Mouse (Mus musculus): ENCODE data around the gene Tcirg1. TPM values are rescaled to one million over a fixed set of nuclear protein-coding genes. Genes with fewer than 3 reads are reported as not detected.

The Tcirg1 gene
- total RNA-seq (2021), result 10 to 100 TPM; 22.4 to 23.0 TPM
- long read RNA-seq, experiment 1, transcript Tcirg1-201 (20 exons, 2,688 nt), result major isoform, 7 of 11 reads
- long read RNA-seq, experiment 1, partial matches to known transcripts, result 2 of 11 reads
- long read RNA-seq, experiment 1, other reads (novel, unspliced or antisense), result 2 of 11 reads
- long read RNA-seq, experiment 2, transcript Tcirg1-201 (20 exons, 2,688 nt), result major isoform, 6 of 10 reads
- long read RNA-seq, experiment 2, partial matches to known transcripts, result 3 of 10 reads
- long read RNA-seq, experiment 2, other reads (novel, unspliced or antisense), result 1 of 10 reads

DNA sequence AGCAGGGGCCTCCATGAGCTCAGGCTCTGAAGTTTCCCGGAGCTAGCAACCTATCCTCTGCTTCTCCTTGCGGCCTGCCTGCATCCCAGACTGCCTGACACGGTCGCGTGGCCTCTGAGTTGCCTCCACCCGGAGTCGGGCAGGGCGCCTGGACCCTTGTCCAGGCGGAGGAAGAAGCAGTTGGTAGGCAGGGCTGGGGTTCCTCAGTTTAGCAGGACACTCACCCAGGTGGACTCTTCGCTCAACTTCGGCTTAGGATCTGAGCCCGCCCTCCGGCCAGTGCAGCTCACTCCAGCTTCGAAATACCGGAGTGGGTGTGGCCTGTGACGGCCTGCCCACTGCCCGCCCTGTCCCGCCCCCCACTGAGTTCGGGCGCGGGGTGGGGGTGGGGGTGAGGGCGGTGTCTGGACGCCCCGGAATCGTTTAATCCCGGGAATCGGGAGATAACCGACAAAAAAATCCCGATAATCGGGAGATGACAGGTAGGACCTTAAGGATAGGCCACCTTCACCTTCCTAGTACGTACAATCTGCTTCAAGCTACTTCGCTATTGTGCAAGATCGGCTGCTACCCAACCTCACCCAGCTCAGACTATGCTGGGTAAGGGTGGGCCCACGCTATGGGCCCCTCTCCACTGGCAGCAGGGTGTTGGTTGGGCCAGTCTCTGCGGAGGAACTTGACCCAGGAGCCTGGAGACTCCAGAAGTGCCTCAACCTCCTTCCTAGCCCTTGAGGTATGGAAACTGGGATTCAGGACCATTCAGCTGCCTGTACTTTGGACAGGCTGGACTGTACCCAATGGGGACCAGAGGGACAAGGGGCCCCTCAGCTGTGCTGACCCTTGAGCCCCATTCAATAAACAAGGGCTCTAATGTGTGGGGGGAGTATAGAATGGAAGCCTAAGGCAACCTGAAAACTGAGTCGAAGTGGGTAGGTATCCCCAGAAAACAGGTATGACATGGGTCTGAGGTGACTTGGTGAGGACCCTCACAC, at the start of gene Tcirg1:
Tcirg1 (minus strand) TSS at position 339 of the 992 bp plus-strand sequence.
- peak; percentile 42 to 52 for DNase-seq (ENCODE audit: low spot score in 2 of 2)

DNA sequence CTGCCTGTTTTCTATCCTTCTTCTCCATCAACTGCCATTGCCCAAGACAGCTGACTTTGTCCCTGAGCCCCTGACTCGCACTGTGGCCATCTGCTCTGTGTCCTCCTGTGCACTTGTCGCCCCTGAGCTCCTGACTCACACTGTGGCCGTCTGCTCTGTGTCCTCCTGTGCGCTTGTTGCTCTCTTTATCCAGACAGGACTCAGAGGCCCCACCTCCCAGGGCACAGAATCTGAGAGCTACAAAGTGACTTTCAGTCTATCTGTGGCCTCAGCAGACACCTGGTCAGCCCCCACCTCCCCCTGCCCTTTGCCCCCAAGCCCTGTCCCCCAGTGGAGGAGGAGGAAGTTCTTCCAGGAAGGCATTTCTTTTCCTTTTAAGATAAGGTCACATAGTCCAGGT, 48.9 kb upstream of the Tcirg1 start:
- DNase-seq (ENCODE audit: low spot score in 2 of 2), result no peak

GRCm38 (mm10) chr19:3955033-3955432, 48.1 kb upstream of the Tcirg1 start:
- no peak for DNase-seq (ENCODE audit: low spot score in 2 of 2)

GRCm38 (mm10) chr19:3952099-3952498, 45.2 kb upstream of the Tcirg1 start:
- DNase-seq (ENCODE audit: low spot score in 2 of 2), result no peak

DNA sequence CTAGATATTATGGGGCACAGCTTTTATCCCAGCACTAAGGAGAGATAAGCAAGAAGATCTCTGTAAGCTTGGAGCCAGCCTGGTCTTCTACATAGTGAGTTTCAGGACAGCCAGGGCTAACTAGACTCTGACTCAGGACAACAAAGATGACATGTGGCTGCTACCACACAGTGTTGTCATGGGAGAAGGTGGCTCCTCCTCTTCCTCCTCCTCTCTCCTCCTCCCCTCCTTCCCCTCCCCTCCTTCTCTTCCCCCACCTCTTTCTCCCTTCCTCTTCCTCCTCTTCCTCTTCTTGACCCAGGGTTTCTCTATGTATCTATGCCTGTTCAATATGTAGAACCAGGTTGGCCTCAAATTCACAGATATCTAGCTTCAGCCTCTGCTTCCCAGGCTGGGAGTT, 44.5 kb upstream of the Tcirg1 start:
- DNase-seq (ENCODE audit: low spot score in 2 of 2), result no peak

DNA sequence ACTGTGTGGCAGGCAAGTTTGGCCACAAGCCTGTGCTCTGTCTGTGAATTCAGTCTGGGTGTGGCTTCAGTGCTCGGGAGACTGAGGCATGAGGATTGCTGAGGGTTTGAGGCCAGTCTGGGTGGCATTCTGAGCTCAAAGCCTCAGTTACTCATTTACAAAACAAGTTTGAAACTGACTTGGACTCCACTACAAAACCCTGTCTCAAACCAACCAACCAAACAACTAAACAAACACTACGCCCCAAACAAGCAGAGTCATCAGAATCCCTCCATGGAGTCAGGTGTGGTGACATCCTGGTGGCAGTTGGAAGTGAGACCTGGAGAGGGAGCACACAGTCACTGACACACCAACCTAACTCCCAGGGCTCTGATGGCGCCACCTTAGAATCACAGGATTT, 43.4 kb upstream of the Tcirg1 start:
- no peak for DNase-seq (ENCODE audit: low spot score in 2 of 2)

- no peak for DNase-seq (ENCODE audit: low spot score in 2 of 2)
Measured at GRCm38 (mm10) chr19:3948546-3948945, 41.6 kb upstream of the Tcirg1 start.

DNA sequence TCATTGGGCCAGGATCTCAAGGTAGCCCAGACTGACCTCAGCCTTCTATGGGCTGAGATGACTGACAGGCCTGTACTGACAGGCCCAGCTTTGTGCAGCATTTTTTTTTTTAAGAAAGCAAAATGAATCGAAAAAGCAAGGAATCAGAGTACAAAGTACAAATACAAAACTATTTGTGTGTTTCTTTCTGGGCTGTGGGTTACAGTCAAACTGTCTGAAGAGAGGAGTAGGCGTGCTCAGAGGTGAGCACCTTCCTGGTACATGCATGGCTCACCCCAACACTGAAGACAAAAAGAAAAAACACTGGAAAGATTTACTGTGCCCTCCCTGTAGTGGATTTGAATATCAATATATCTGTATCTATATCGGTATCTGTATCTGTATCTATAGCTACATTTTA, 40.9 kb upstream of the Tcirg1 start:
- no peak for DNase-seq (ENCODE audit: low spot score in 2 of 2)

- peak; percentile 70 to 81 for DNase-seq (ENCODE audit: low spot score in 2 of 2)
Measured at GRCm38 (mm10) chr19:3946715-3947114, 39.8 kb upstream of the Tcirg1 start.

GRCm38 (mm10) chr19:3945872-3946564, 39.1 kb upstream of the Tcirg1 start:
- DNase-seq (ENCODE audit: low spot score in 2 of 2), result no peak

GRCm38 (mm10) chr19:3942986-3943735, 36.2 kb upstream of the Tcirg1 start:
- DNase-seq (ENCODE audit: low spot score in 2 of 2), result no peak

- DNase-seq (ENCODE audit: low spot score in 2 of 2), result no peak
Measured at GRCm38 (mm10) chr19:3942315-3942714, 35.4 kb upstream of the Tcirg1 start.

DNA sequence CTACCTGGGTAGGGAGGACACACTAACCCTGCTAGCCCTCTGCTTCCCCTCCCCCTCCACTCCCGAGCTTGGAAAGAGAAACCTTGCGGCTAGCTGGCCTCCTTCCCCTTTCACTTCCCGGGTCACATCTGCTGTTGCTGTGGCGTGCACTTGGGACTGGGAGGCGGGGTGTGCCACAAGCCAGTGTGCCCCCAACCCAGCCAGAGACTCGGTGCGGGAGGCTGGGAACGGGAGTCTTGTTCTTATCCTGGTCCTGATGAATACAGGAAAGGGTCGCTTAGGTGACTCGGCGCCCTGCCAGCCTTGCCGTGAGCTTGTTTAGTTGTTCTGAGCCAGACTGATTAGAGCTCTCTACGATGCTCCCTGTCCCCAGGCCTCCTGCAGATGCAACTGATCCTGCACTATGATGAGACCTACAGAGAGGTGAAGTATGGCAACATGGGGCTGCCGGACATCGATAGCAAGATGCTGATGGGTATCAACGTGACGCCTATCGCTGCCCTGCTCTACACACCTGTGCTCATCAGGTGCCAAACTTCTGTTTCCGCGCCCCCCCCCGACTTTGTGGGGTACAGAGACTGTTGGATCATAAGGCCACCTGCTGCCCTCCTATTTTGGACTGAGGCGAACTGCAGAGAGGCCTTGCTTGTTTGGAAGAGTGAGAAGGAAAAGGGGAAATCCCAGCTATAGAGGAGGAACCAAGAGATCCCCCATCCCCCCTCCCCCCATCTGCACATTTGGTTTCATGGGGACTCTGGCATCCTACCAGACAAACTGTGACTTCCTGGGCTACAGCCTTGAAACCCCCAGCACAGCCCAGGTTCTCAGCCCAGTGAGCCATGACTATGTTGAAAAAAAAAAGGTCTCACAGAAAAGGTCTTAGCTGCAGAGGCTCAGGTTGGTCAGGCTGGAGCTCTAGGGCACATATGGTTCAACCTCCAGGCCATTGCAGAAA, 29.2 kb upstream of the Tcirg1 start:
- no peak for DNase-seq (ENCODE audit: low spot score in 2 of 2)

DNA sequence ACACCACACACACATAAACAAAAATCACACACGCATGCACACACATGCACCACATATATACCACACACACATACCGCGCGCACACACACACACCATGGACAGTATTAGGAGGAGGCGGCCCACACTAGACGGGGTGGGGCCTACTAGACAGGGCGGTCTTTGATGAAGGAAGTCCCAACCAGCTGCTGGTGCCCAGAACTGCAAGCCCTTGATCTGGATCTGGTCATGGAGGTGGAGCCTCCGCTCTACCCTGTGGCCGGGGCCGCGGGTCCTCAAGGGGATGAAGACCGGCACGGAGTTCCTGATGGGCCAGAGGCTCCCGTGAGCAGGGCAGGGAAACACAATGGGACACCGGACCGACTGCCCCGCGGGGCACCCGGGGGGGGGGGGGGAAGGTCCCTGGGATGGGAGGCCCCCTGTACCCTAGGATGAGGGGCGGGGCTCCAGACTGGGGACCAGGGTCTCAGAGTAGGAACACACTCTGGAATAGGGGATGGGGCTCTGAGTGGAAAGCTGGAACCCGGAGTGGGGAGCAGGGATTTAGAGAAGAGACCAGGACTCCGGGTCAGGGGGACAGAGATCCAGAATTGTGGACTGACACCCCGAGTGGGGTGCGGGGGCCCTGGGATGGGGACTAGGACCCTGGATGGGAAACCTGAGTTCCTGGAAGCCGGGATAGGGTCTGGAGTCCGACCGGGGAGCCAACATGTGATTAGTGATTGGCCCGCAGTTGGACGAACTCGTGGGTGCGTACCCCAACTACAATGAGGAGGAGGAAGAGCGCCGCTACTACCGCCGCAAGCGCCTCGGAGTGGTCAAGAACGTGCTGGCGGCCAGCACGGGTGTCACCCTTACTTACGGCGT, 28.3 kb upstream of the Tcirg1 start, which contains the start of gene Unc93b1:
Unc93b1 (plus strand) TSS at position 155 of the 864 bp plus-strand sequence.
- DNase-seq (ENCODE audit: low spot score in 2 of 2), result no peak

DNA sequence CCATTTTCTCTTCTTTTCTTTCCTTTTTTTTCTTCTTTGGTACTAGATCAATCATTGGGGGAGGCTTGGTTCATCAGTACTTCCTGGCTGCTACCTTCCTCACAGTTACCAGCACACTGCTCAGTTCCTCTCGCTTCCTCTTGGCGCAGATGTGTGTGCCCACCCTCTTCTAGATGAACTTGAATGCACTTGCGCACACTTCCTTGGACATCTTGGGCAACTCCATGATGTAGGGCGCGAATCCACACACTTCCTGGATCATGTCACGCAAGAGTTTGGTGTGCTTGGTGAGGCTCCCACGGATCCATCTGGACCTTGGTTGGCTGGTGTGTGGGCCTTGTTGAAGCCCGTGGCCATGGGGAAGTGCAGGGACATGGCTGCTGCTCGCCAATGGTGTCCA, 24.8 kb upstream of the Tcirg1 start:
- no peak for DNase-seq (ENCODE audit: low spot score in 2 of 2)

- DNase-seq (ENCODE audit: low spot score in 2 of 2), result no peak
Measured at GRCm38 (mm10) chr19:3930262-3931057, 23.5 kb upstream of the Tcirg1 start.

DNA sequence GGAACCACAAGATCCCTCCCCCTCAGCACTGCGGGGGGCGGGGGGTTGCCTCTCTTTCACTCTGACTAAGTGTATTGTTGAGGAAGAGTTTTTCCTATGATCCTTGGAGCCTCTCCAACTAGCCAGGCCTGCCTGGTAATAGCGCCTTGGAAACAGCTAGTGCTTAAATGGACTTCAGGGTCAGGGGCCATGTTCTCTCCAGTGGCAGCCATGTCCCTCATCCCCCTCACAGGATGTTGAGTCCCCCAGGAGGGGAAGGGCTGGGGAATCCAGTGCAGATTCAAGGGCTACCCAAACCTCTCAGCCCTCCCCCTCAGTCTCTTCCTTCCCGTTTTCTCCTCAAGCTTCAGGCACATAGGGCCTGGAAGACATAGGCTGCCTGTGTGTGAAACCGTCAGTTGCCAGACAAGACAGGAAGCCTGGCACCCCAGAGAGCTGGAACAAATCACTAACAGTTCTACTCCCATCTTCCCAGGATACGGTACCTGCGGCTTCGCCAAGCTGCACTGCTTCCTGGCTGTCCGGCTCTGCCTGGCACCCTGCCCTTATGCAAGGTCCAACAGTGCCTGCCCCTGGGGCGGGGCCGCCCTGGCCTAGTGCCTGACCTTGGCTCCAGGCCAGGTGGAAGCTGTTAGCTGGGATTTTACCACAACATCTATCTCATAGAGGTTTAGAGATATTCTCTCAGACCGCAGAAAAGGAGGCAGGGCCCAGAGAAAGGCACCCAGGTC, 22.4 kb upstream of the Tcirg1 start, which contains the start of gene Aldh3b1:
Aldh3b1 (minus strand) TSS at position 598 of the 731 bp plus-strand sequence.
- DNase-seq (ENCODE audit: low spot score in 2 of 2), result peak; percentile 44 to 48
